Mouse (Mus musculus): ENCODE measurements around the gene Stard9. TPM values are rescaled to one million over a fixed set of nuclear protein-coding genes. Genes with fewer than 3 reads are reported as not detected.

The Stard9 gene
- polyA plus RNA-seq, 1 experiment from 2014 or later = 8.6 TPM

DNA sequence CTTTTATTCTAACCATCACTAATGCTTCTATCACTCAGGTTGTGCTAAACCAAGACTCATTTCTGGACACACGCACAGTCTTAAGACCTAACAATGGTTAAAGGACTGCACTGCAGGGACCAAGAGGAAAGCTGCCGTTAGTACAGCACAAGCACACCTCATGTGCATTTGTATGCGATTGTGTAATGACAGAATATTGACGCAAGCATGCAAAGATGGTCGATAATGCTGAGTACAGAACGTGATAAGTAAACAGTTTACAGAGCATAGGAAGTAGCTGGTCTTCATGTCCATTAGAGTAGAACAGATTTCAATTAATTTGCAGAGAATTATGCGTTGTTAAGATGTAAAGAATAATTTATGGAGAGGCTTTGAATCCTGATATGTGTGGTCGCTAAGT, 11.9 kb downstream of the Stard9 start:
- no peak overlapping the region for H3K4me3 ChIP-seq (ENCODE audit: low read depth, low read length)
- H3K4me2 ChIP-seq (ENCODE audit: low read depth, low read length) = no peak overlapping the region
- H3K27ac ChIP-seq (replicated peaks; ENCODE audit: low read depth, low read length) = no peak overlapping the region
- H3K27me3 ChIP-seq (replicated peaks; ENCODE audit: control insufficient read depth, insufficient read depth, low read length) = no peaks in the 10 kb centered on the region
- ATAC-seq (ENCODE audit: low read depth) = no peak
- H3K9me3 ChIP-seq (ENCODE audit: control insufficient read depth, low read length) = no peaks in the 10 kb centered on the region
- H3K9ac ChIP-seq (ENCODE audit: low read depth, low read length) = no peak overlapping the region
- 91% methylated on average over 8 of the region's 8 CpGs for WGBS
- H3K36me3 ChIP-seq (ENCODE audit: control insufficient read depth, insufficient read depth, low read length) = 0 out of 2 replicates have a peak, but pooled peaks cover 4% of the 10 kb centered on the region
- no peaks in the 10 kb centered on the region for H3K4me1 ChIP-seq (ENCODE audit: control insufficient read depth, insufficient read depth, low read length)
- DNase-seq (ENCODE audit: low spot score) = no peak

- Histone ChIP-seq H3K4me1 (ENCODE audit: control insufficient read depth, insufficient read depth, low read length) (no peaks in the 10 kb centered on the region), H3K4me2 (ENCODE audit: low read depth, low read length) (no peak overlapping the region), H3K27ac (replicated peaks; ENCODE audit: low read depth, low read length) (peak overlapping the region; percentile 41), H3K4me3 (ENCODE audit: low read depth, low read length) (no peak overlapping the region), H3K36me3 (ENCODE audit: control insufficient read depth, insufficient read depth, low read length) (0 out of 2 replicates have a peak, but pooled peaks cover 4% of the 10 kb centered on the region), H3K9ac (ENCODE audit: low read depth, low read length) (no peak overlapping the region), H3K9me3 (ENCODE audit: control insufficient read depth, low read length) (no peaks in the 10 kb centered on the region), H3K27me3 (replicated peaks; ENCODE audit: control insufficient read depth, insufficient read depth, low read length) (no peaks in the 10 kb centered on the region)
- WGBS = 50% methylated on average over 7 of the region's 7 CpGs
- peak; percentile 82 for DNase-seq (ENCODE audit: low spot score)
- ATAC-seq (ENCODE audit: low read depth) = peak; percentile 72; the same call in 1 of the 2 replicates
These were observed 14.9 kb downstream of the Stard9 start for GRCm38 (mm10) chr2:120643836-120644235.

DNA sequence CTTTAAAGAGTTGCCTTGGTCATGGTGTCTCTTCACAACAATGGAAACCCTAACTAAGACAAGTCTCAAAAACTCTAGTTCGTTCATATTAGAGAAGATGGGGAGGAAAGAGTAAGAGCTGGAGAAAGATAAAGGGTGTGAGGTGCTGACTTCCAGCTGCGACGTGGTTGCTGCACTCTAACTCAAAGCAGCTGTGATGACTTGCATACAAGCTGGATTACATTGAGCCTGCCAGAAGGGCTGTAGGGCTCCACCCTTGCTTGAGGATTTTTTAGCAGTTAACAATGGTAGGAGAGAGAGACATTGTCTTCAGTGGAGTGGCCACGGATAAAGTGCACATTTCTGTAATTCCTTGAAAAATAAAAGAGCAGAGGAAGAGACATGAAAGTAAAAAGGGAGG, 17.9 kb downstream of the Stard9 start:
- DNase-seq (ENCODE audit: low spot score) (peak; percentile 84), ATAC-seq (ENCODE audit: low read depth) (no peak)
- Histone ChIP-seq H3K4me3 (ENCODE audit: low read depth, low read length) (no peak overlapping the region), H3K27ac (replicated peaks; ENCODE audit: low read depth, low read length) (0 out of 2 replicates have a peak overlapping the region, but pooled peaks have one; percentile 15), H3K9me3 (ENCODE audit: control insufficient read depth, low read length) (no peaks in the 10 kb centered on the region), H3K27me3 (replicated peaks; ENCODE audit: control insufficient read depth, insufficient read depth, low read length) (no peaks in the 10 kb centered on the region), H3K36me3 (ENCODE audit: control insufficient read depth, insufficient read depth, low read length) (no peaks in the 10 kb centered on the region), H3K4me2 (ENCODE audit: low read depth, low read length) (no peak overlapping the region), H3K9ac (ENCODE audit: low read depth, low read length) (no peak overlapping the region), H3K4me1 (ENCODE audit: control insufficient read depth, insufficient read depth, low read length) (no peaks in the 10 kb centered on the region)
- 39% methylated on average over 4 of the region's 4 CpGs for WGBS

- Histone ChIP-seq H3K4me2 (ENCODE audit: low read depth, low read length) (no peak overlapping the region), H3K4me1 (ENCODE audit: control insufficient read depth, insufficient read depth, low read length) (0 out of 2 replicates have a peak, but pooled peaks cover 5% of the 10 kb centered on the region), H3K27me3 (replicated peaks; ENCODE audit: control insufficient read depth, insufficient read depth, low read length) (no peaks in the 10 kb centered on the region), H3K36me3 (ENCODE audit: control insufficient read depth, insufficient read depth, low read length) (no peaks in the 10 kb centered on the region), H3K27ac (replicated peaks; ENCODE audit: low read depth, low read length) (peak overlapping the region; percentile 75), H3K9ac (ENCODE audit: low read depth, low read length) (no peak overlapping the region), H3K4me3 (ENCODE audit: low read depth, low read length) (no peak overlapping the region), H3K9me3 (ENCODE audit: control insufficient read depth, low read length) (no peaks in the 10 kb centered on the region)
- DNase-seq (ENCODE audit: low spot score) (peak; percentile 75), ATAC-seq (ENCODE audit: low read depth) (peak; percentile 84)
- 70% methylated on average over 7 of the region's 7 CpGs for WGBS
These were observed 23.5 kb downstream of the Stard9 start for GRCm38 (mm10) chr2:120652256-120652924.

DNA sequence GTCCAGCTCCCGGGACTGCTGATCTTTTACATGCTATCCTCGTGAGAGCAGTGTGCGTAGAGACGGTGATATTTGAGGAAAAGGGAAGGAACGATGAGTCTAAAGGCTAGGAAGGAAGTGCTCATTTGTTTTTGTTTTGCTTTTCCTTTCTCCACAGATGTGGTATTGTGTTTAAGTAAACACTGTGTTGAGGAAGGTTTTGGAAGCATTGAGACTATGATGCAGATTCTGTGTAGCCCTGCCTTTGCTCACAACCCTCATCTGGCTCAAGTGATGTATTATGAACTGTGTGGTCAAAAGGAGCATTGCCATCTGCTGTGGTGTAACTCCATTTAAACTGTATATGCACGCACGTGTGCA, 24.0 kb downstream of the Stard9 start:
- ATAC-seq (ENCODE audit: low read depth) (no peak; the same call in 1 of the 2 replicates), DNase-seq (ENCODE audit: low spot score) (no peak)
- Histone ChIP-seq H3K4me3 (ENCODE audit: low read depth, low read length) (no peak overlapping the region), H3K9ac (ENCODE audit: low read depth, low read length) (no peak overlapping the region), H3K4me2 (ENCODE audit: low read depth, low read length) (no peak overlapping the region), H3K27ac (replicated peaks; ENCODE audit: low read depth, low read length) (peak overlapping the region; percentile 75), H3K36me3 (ENCODE audit: control insufficient read depth, insufficient read depth, low read length) (no peaks in the 10 kb centered on the region), H3K9me3 (ENCODE audit: control insufficient read depth, low read length) (no peaks in the 10 kb centered on the region), H3K4me1 (ENCODE audit: control insufficient read depth, insufficient read depth, low read length) (0 out of 2 replicates have a peak, but pooled peaks cover 5% of the 10 kb centered on the region), H3K27me3 (replicated peaks; ENCODE audit: control insufficient read depth, insufficient read depth, low read length) (no peaks in the 10 kb centered on the region)
- 66% methylated on average over 7 of the region's 7 CpGs for WGBS

DNA sequence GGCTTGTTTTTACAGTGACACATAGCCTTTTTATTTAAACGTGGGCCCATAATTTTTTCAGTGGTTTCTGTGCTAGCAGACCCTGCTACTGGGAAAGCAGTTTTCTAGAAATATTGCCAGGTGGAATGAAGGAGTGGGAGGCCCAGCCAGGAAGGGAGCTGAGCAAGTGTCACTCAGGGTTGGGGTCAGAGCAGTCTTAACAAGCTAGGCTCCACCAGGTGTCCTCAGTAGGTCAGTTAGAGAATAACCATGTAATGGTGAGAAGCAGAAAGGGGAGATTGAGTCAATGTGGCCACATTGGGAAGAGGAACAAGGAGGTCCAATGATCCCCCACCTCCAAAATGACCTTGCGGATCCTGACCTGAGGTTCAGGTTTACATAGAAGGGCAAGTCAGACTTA, 25.8 kb downstream of the Stard9 start:
- DNase-seq (ENCODE audit: low spot score) (no peak), ATAC-seq (ENCODE audit: low read depth) (no peak)
- no peaks in the 10 kb centered on the region for H3K27me3 ChIP-seq (replicated peaks; ENCODE audit: control insufficient read depth, insufficient read depth, low read length)
- H3K9ac ChIP-seq (ENCODE audit: low read depth, low read length) = no peak overlapping the region
- no peaks in the 10 kb centered on the region for H3K36me3 ChIP-seq (ENCODE audit: control insufficient read depth, insufficient read depth, low read length)
- 0 out of 2 replicates have a peak, but pooled peaks cover 5% of the 10 kb centered on the region for H3K4me1 ChIP-seq (ENCODE audit: control insufficient read depth, insufficient read depth, low read length)
- WGBS = 84% methylated on average over 2 of the region's 2 CpGs
- H3K9me3 ChIP-seq (ENCODE audit: control insufficient read depth, low read length) = no peaks in the 10 kb centered on the region
- no peak overlapping the region for H3K4me2 ChIP-seq (ENCODE audit: low read depth, low read length)
- H3K4me3 ChIP-seq (ENCODE audit: low read depth, low read length) = no peak overlapping the region
- H3K27ac ChIP-seq (replicated peaks; ENCODE audit: low read depth, low read length) = no peak overlapping the region

- Histone ChIP-seq H3K27ac (replicated peaks; ENCODE audit: low read depth, low read length) (no peak overlapping the region), H3K9me3 (ENCODE audit: control insufficient read depth, low read length) (no peaks in the 10 kb centered on the region), H3K4me1 (ENCODE audit: control insufficient read depth, insufficient read depth, low read length) (0 out of 2 replicates have a peak, but pooled peaks cover 5% of the 10 kb centered on the region), H3K4me3 (ENCODE audit: low read depth, low read length) (no peak overlapping the region), H3K27me3 (replicated peaks; ENCODE audit: control insufficient read depth, insufficient read depth, low read length) (no peaks in the 10 kb centered on the region), H3K4me2 (ENCODE audit: low read depth, low read length) (no peak overlapping the region), H3K36me3 (ENCODE audit: control insufficient read depth, insufficient read depth, low read length) (no peaks in the 10 kb centered on the region), H3K9ac (ENCODE audit: low read depth, low read length) (no peak overlapping the region)
- WGBS = 88% methylated on average over 5 of the region's 5 CpGs
- DNase-seq (ENCODE audit: low spot score) = no peak
- no peak for ATAC-seq (ENCODE audit: low read depth)
These were observed 27.0 kb downstream of the Stard9 start for GRCm38 (mm10) chr2:120655905-120656304.

DNA sequence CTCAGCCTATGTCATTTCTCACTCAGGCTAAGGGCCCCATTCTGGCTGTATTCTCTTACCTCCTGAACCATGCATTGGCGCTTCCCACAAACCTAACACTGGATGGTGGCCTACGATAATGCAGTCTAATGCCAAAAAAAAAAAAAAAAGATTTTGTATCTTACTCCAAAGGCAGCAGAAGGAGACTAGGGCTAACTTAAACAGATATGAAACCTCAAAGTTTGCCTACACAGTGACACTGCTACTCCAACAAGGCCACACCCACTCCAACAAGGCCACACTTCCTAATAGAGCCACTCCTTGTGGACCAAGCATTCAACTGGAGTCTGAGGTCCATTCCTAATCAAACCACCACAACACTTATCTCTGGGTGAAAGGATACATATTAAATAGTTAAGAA, 27.8 kb downstream of the Stard9 start:
- H3K4me2 ChIP-seq (ENCODE audit: low read depth, low read length) = no peak overlapping the region
- no peak for ATAC-seq (ENCODE audit: low read depth)
- H3K27me3 ChIP-seq (replicated peaks; ENCODE audit: control insufficient read depth, insufficient read depth, low read length) = no peaks in the 10 kb centered on the region
- no peak overlapping the region for H3K4me3 ChIP-seq (ENCODE audit: low read depth, low read length)
- H3K4me1 ChIP-seq (ENCODE audit: control insufficient read depth, insufficient read depth, low read length) = 0 out of 2 replicates have a peak, but pooled peaks cover 5% of the 10 kb centered on the region
- 98% methylated on average over 2 of the region's 2 CpGs for WGBS
- no peak overlapping the region for H3K27ac ChIP-seq (replicated peaks; ENCODE audit: low read depth, low read length)
- H3K9me3 ChIP-seq (ENCODE audit: control insufficient read depth, low read length) = no peaks in the 10 kb centered on the region
- H3K9ac ChIP-seq (ENCODE audit: low read depth, low read length) = no peak overlapping the region
- no peaks in the 10 kb centered on the region for H3K36me3 ChIP-seq (ENCODE audit: control insufficient read depth, insufficient read depth, low read length)
- DNase-seq (ENCODE audit: low spot score) = no peak

- H3K9ac ChIP-seq (ENCODE audit: low read depth, low read length) = no peak overlapping the region
- no peak overlapping the region for H3K4me2 ChIP-seq (ENCODE audit: low read depth, low read length)
- H3K27me3 ChIP-seq (replicated peaks; ENCODE audit: control insufficient read depth, insufficient read depth, low read length) = no peaks in the 10 kb centered on the region
- WGBS = 62% methylated on average over 5 of the region's 5 CpGs
- H3K4me1 ChIP-seq (ENCODE audit: control insufficient read depth, insufficient read depth, low read length) = no peaks in the 10 kb centered on the region
- H3K4me3 ChIP-seq (ENCODE audit: low read depth, low read length) = no peak overlapping the region
- H3K9me3 ChIP-seq (ENCODE audit: control insufficient read depth, low read length) = no peaks in the 10 kb centered on the region
- H3K36me3 ChIP-seq (ENCODE audit: control insufficient read depth, insufficient read depth, low read length) = no peaks in the 10 kb centered on the region
- no peak overlapping the region for H3K27ac ChIP-seq (replicated peaks; ENCODE audit: low read depth, low read length)
- peak; percentile 44; the same call in 1 of the 2 replicates for ATAC-seq (ENCODE audit: low read depth)
- peak; percentile 13 for DNase-seq (ENCODE audit: low spot score)
These were observed 29.6 kb downstream of the Stard9 start for GRCm38 (mm10) chr2:120658486-120658885.

Measured in embryonic facial prominence, embryonic 14.5 days (tissue).